Mouse (Mus musculus) bone marrow, adult 2 months (tissue): ENCODE data around the gene Ecsit.

ENCODE experiments used
- CTCF ChIP-seq: fragments of 200-500 bp; IDR thresholded peaks from 2 replicates; pipeline ENCODE4 v1.5.1; 2011; ENCODE audit warnings: low read length, control low read depth; ENCODE audit not compliant: control insufficient read depth, insufficient read depth
- POLR2A ChIP-seq: fragments of 200-500 bp; IDR thresholded peaks from 2 replicates; pipeline ENCODE4 v1.6.1; 2011; ENCODE audit warnings: low read depth, mild to moderate bottlenecking, control low read depth, low read length, borderline replicate concordance; ENCODE audit not compliant: control insufficient read depth

GRCm38 (mm10) chr9:22024592-22024991 lies 60.6 kb downstream of the Ecsit start:
- no peak for TF ChIP-seq CTCF
- TF ChIP-seq POLR2A, result no peak
